Mouse (Mus musculus) ES-Bruce4 (cell line): Measurements from ENCODE around the gene Mlxipl. TPM values are rescaled to one million over a fixed set of nuclear protein-coding genes. Genes with fewer than 3 reads are reported as not detected.

ENCODE experiments used
- H3K27ac ChIP-seq: 2 replicates; pipeline ENCODE4 v1.5.1; 2012; ENCODE audit warnings: low read length, inconsistent platforms; ENCODE audit not compliant: insufficient read depth
- H3K27me3 ChIP-seq: 2 replicates; pipeline ENCODE4 v1.6.1; 2012; ENCODE audit warnings: mild to moderate bottlenecking, low read length, inconsistent platforms; ENCODE audit not compliant: control insufficient read depth, poor library complexity, insufficient read depth, severe bottlenecking
- H3K36me3 ChIP-seq: 2 replicates; pipeline ENCODE4 v1.6.1; 2012; ENCODE audit warnings: inconsistent platforms, mild to moderate bottlenecking, low read length, moderate library complexity; ENCODE audit not compliant: control insufficient read depth, poor library complexity, insufficient read depth, severe bottlenecking
- H3K4me1 ChIP-seq: one replicate; pipeline ENCODE4 v1.8.1; 2011; ENCODE audit warnings: low read length; ENCODE audit not compliant: control insufficient read depth, insufficient read depth
- H3K4me3 ChIP-seq: 2 replicates; pipeline ENCODE4 v1.5.1; 2011; ENCODE audit warnings: low read depth, mild to moderate bottlenecking, low read length
- H3K9ac ChIP-seq: 2 replicates; pipeline ENCODE4 v1.6.1; 2012; ENCODE audit warnings: low read depth, mild to moderate bottlenecking, inconsistent platforms; ENCODE audit not compliant: poor library complexity, severe bottlenecking
- H3K9me3 ChIP-seq: replicated peaks from 2 replicates; pipeline ENCODE4 v1.6.1; 2012; ENCODE audit warnings: mild to moderate bottlenecking, low read length, inconsistent platforms; ENCODE audit not compliant: control insufficient read depth, poor library complexity, insufficient read depth, severe bottlenecking
- CTCF ChIP-seq: IDR thresholded peaks from one replicate; pipeline ENCODE4 v1.8.1; 2011; ENCODE audit warnings: low read depth, low read length
- EP300 ChIP-seq: IDR thresholded peaks from 2 replicates; pipeline ENCODE4 v1.6.1; 2011; ENCODE audit warnings: low read depth, low read length; ENCODE audit not compliant: insufficient read depth
- POLR2A ChIP-seq: IDR thresholded peaks from one replicate; pipeline ENCODE4 v1.8.1; 2011; ENCODE audit warnings: low read length; ENCODE audit not compliant: insufficient read depth
- polyA plus RNA-seq: library from polyadenylated mRNA; stranded (reverse); fragments of >200 nt; gene quantifications from 2 replicates; pipeline ENCODE4 v1.2.4, GENCODE M21; 2011; ENCODE audit warnings: low read depth; ENCODE audit not compliant: missing spikeins, insufficient read depth, insufficient read length

Mlxipl gene
- polyA plus RNA-seq, 1 experiment = 3.8 TPM

- Histone ChIP-seq H3K9me3 (no peaks in the 10 kb centered on the region), H3K27me3 (no peaks in the 10 kb centered on the region), H3K36me3 (no peaks in the 10 kb centered on the region), H3K4me1 (no peaks in the 10 kb centered on the region), H3K9ac (no peak overlapping the region), H3K27ac (no peak overlapping the region), H3K4me3 (no peak overlapping the region)
- TF ChIP-seq EP300 (no peak), CTCF (no peak)
These were observed 38.0 kb downstream of the Mlxipl start for GRCm38 (mm10) chr5:135127669-135128068.

GRCm38 (mm10) chr5:135129747-135130146 lies 40.1 kb downstream of the Mlxipl start:
- no peaks in the 10 kb centered on the region for H3K27me3 ChIP-seq
- H3K4me3 ChIP-seq = no peak overlapping the region
- no peak overlapping the region for H3K27ac ChIP-seq
- H3K9ac ChIP-seq = no peak overlapping the region
- H3K4me1 ChIP-seq = no peaks in the 10 kb centered on the region
- no peak for TF ChIP-seq POLR2A
- no peak for TF ChIP-seq EP300
- H3K36me3 ChIP-seq = no peaks in the 10 kb centered on the region
- H3K9me3 ChIP-seq = no peaks in the 10 kb centered on the region

GRCm38 (mm10) chr5:135133736-135134405 lies 44.2 kb downstream of the Mlxipl start:
- Histone ChIP-seq H3K4me3 (peak overlapping the region; percentile 61), H3K4me1 (no peaks in the 10 kb centered on the region), H3K27ac (no peak overlapping the region), H3K9ac (no peak overlapping the region), H3K27me3 (no peaks in the 10 kb centered on the region), H3K36me3 (no peaks in the 10 kb centered on the region), H3K9me3 (no peaks in the 10 kb centered on the region)
- TF ChIP-seq POLR2A (no peak), EP300 (no peak), CTCF (no peak)

- H3K9ac ChIP-seq = no peak overlapping the region
- no peaks in the 10 kb centered on the region for H3K36me3 ChIP-seq
- no peaks in the 10 kb centered on the region for H3K4me1 ChIP-seq
- H3K27ac ChIP-seq = no peak overlapping the region
- no peaks in the 10 kb centered on the region for H3K9me3 ChIP-seq
- no peaks in the 10 kb centered on the region for H3K27me3 ChIP-seq
- H3K4me3 ChIP-seq = peak overlapping the region; percentile 61
- TF ChIP-seq EP300 (no peak), POLR2A (no peak), CTCF (peak; percentile 82)
These were observed 44.8 kb downstream of the Mlxipl start for GRCm38 (mm10) chr5:135134534-135134933.

- Histone ChIP-seq H3K36me3 (no peaks in the 10 kb centered on the region), H3K9me3 (no peaks in the 10 kb centered on the region; the same call in 1 of the 2 replicates), H3K27ac (no peak overlapping the region), H3K4me1 (no peaks in the 10 kb centered on the region), H3K27me3 (no peaks in the 10 kb centered on the region), H3K4me3 (no peak overlapping the region), H3K9ac (no peak overlapping the region)
- TF ChIP-seq EP300 (no peak), POLR2A (no peak), CTCF (no peak)
These were observed 50.2 kb downstream of the Mlxipl start for GRCm38 (mm10) chr5:135139881-135140280.

- H3K27me3 ChIP-seq = no peaks in the 10 kb centered on the region
- no peak for TF ChIP-seq CTCF
- no peak for TF ChIP-seq POLR2A
- no peak for TF ChIP-seq EP300
- H3K4me3 ChIP-seq = no peak overlapping the region
- no peaks in the 10 kb centered on the region for H3K4me1 ChIP-seq
- H3K9me3 ChIP-seq = no peaks in the 10 kb centered on the region; the same call in 1 of the 2 replicates
- no peak overlapping the region for H3K27ac ChIP-seq
- H3K36me3 ChIP-seq = no peaks in the 10 kb centered on the region
- no peak overlapping the region for H3K9ac ChIP-seq
These were observed 54.8 kb downstream of the Mlxipl start for GRCm38 (mm10) chr5:135144469-135144868.
